Mouse (Mus musculus) spleen, adult 12 weeks (tissue): ENCODE data around the gene Sorbs1.

Experiments used
- DNase-seq: peaks from one replicate; pipeline ENCODE4 v3.0.0; 2022; ENCODE audit warnings: low spot score

The Sorbs1 gene

DNA sequence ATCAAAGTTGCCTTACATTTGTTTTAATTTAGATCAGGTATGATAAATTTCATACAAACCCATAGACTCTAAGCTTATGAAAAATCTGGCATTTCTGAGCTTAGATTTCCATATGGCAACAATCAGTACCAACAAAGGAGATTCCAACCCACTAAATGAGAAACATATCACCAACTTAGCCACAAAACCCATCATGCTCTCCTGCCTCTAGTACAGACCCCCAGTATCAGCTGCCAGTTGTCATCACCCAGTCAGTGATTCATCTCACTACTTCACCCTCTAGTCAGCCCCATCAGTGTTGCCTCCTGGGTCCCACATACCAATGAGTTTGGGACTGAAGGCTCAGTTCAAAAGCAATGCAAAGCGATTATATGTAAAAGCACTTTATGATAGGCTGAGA lies 254.1 kb downstream of the Sorbs1 start:
- DNase-seq = no peak

DNA sequence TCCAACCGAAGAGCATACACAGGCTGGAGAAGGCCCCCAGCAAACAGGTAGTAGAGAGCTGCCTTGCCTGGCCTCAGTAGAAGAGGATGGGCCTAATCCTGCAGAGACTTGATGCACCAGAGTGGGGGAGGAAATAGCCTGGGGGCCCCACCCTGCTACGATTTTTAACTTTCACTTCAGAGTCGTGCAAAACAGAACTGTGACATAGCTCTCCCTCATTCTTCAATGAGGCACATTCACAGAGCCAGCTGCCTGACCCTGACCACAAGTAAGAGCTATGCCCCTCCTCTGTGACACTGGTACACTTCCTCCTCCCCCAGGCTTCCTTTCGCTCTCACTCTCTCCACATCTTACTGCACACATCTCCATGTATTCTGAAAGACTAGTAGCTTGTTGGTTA lies 256.2 kb downstream of the Sorbs1 start:
- no peak for DNase-seq

DNA sequence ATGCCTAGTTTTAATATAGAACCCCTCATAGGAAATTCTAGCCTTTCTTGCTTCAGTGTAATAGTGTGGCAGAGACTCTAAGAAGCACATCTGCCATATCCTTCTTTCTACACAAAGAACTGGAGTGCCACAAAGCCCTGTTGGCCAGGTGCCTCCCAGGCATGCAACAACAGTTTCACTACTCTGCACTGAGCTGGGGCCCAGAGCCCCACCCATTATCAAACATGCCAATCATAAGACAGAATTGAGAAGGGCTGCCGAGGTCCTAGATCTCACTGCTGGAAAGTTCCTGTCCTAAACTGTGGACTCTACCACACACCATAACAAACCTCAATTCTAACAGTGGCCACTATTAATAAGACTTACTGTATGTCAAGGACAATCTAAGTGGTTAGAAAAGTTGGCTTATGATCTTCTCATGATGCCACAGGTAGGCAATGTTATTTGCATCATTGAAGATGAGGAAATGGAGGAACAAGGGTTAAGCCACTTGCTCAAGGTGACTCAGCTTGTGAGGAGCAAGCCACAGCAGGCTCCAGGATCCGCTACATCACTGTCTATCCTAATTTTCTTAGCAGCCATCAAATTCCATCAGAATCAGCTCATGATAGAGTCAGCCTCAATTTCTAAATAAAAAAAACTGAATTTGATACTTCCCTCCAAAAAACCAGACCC lies 257.1 kb downstream of the Sorbs1 start:
- DNase-seq = no peak

DNA sequence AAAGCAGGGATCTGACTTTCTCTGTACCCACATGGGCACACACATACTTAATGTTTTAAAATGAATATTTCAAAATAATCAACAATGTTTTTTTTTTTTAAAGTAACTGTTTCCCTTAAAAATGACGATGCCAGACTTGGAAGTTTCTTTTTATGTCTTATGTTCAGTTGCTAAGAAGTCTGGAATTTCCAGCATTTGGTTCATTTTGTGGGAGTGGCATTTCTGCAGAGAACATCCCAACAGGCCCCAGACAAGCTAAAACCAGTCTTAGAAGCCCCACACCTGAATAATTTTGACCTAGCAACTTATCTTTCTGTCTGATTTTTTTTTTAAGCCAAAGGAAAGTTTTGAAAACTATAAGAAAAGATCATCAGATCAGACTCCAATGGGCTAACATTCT lies 258.0 kb downstream of the Sorbs1 start:
- no peak for DNase-seq

DNA sequence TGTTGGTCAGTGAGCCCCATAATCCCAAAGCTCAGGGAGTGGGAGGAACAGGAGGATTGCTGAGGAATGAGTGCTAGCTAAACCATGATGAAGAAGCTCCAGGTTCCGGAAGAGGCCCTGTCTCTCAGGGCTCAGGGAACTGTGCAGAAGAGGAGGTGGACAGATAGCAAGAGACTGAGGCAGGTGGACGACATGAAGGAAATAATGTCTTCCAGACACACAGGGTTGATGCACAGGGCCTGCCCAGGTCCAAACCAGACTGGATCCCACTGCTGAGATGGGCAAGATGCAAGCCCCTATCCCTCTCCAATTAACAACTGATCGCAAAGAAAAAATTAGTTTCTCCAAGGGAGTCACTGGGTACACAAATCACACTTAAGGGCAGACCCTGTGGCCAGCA lies 258.8 kb downstream of the Sorbs1 start:
- DNase-seq = no peak

- DNase-seq = no peak
Measured at GRCm38 (mm10) chr19:40253768-40254167, 259.8 kb downstream of the Sorbs1 start.

DNA sequence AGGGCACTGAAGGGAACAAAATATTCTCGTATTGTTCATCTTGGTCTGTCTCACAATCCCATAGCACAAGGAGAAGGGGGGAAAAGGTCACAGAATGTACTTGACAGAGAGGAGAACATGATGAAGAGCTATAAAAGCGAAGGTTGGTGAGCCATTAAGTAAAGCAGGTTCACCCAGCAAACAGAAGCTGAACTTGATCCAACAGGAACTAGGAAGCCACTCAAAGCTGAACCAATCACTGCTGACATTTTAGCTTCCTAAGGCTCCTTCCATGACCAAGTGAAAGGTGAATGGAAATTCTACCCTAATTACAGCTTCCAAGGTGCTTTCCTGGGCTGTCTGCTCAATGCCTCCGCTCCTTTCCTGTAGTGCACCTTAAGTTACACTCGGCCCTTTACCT lies 262.5 kb downstream of the Sorbs1 start:
- no peak for DNase-seq

DNA sequence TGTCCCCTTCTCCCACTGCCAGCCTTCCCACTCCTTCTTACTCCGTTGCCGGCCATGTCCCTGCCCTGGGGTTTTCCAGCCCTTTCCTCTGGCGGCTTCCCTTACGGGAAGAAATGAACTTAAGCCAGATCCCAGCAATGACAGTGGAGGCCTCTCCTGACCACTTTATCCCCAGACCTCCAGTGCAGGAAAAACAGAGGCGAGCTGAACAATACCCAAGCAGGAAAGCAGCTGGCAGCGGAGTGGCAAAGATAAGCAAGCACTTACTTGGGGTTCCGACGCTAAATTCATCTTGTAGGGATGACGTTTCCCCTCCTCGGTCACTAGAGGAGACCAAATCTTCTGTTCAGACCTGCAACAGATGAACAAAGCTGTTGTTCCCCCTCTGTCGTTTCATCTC lies 264.2 kb downstream of the Sorbs1 start:
- DNase-seq = no peak

DNA sequence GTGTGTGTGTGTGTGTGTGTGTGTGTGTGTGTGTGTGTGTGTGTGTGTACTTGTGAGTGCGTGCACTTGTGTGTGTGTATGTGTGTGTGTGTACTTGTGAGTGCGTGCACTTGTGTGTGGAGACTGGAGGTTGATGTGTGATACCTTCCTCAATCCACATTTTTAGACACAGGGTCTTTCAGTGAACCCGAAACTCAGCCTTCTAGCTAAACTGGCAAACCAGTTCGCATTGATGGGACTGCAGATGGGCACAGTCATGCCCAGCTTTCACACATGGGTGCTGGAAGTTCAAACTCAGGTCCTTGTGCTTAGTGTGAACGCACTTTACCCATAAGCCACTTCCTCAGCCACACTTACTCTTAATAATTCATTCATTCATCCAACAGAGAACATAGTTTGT lies 265.1 kb downstream of the Sorbs1 start:
- DNase-seq = no peak

- no peak for DNase-seq
Measured at GRCm38 (mm10) chr19:40247268-40247666, 266.3 kb downstream of the Sorbs1 start.

- DNase-seq = no peak
Measured at GRCm38 (mm10) chr19:40246646-40247267, 266.8 kb downstream of the Sorbs1 start.
